Mouse (Mus musculus) cortical plate, adult 2 months (tissue): ENCODE measurements around the gene Tgfb2.

Source experiments
- CTCF ChIP-seq: fragments of 200-500 bp; IDR thresholded peaks from 2 replicates; pipeline ENCODE4 v1.5.1; 2011; ENCODE audit warnings: mild to moderate bottlenecking, control low read depth, low read length; ENCODE audit not compliant: insufficient read depth; ENCODE audit errors: extremely low read depth
- POLR2A ChIP-seq: fragments of 200-500 bp; IDR thresholded peaks from 2 replicates; pipeline ENCODE4 v1.6.1; 2011; ENCODE audit warnings: mild to moderate bottlenecking, low read length, control low read depth; ENCODE audit not compliant: insufficient read depth; ENCODE audit errors: extremely low read depth

DNA sequence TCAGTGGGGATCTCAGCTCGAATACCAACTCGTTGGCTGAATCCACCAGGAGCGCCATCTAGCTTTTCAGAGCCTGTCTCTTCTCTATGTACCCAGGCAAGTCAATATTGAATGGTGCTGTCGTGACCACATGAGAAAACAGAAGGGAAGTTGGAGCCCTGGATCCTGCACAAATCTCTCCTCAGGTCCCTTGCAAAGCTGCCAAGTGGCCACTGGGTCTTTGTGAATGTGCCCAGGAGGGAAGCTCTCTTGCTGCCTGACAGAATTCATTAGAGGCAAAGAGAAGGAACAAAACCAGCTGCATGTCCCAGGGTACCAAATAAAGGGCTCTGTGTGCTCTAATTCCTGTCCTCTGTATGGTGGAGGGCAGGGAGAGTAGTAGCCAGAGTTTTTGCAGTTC, 50.7 kb downstream of the Tgfb2 start:
- TF ChIP-seq CTCF (no peak), POLR2A (no peak)
